Mouse (Mus musculus) MEL (cell line): ENCODE results near the gene Ikzf3. TPM values are rescaled to one million over a fixed set of nuclear protein-coding genes. Genes with fewer than 3 reads are reported as not detected.
A peak's percentile ranks its signal among the peaks of the same experiment; 100 is the strongest.

Experiments
- DNase-seq: peaks from one replicate; pipeline ENCODE4 v3.0.0; 2011; ENCODE audit warnings: low read depth, low spot score
- H3K27ac ChIP-seq: 2 replicates; pipeline ENCODE4 v1.5.1; 2012; ENCODE audit warnings: low read depth, mild to moderate bottlenecking, control low read depth, low read length, moderate library complexity; ENCODE audit not compliant: control insufficient read depth
- H3K27me3 ChIP-seq, 2 experiments: fragments of 150-350 bp in 1 of 2; sonication (generic) in 1 of 2; 2 replicates each; pipeline ENCODE4 v1.6.1; 2012; ENCODE audit warnings: low read length in 2 of 2, mild to moderate bottlenecking in 2 of 2, improper control_type of control experiment in 1 of 2, moderate library complexity in 1 of 2; ENCODE audit not compliant: insufficient read depth in 2 of 2, control insufficient read depth in 1 of 2
- H3K36me3 ChIP-seq, 2 experiments: 2 replicates each; pipeline ENCODE4 v1.6.1; 2012 to 2014; ENCODE audit warnings: low read length in 2 of 2, improper control_type of control experiment in 1 of 2, inconsistent platforms in 1 of 2, mild to moderate bottlenecking in 1 of 2; ENCODE audit not compliant: insufficient read depth in 2 of 2, control insufficient read depth in 1 of 2
- H3K4me1 ChIP-seq, 2 experiments: fragments of 150-350 bp in 1 of 2; sonication (generic) in 1 of 2; 2 replicates each; pipeline ENCODE4 v1.6.1; 2012; ENCODE audit warnings: low read length in 2 of 2, improper control_type of control experiment in 1 of 2, mild to moderate bottlenecking in 1 of 2; ENCODE audit not compliant: insufficient read depth in 2 of 2, control insufficient read depth in 1 of 2
- H3K4me3 ChIP-seq, 2 experiments: fragments of 150-350 bp in 1 of 2; sonication (generic) in 1 of 2; 2 replicates each; pipeline ENCODE4 v1.5.1; 2012; ENCODE audit warnings: low read depth in 2 of 2, low read length in 2 of 2, mild to moderate bottlenecking in 2 of 2, moderate library complexity in 2 of 2, control low read depth in 1 of 2, improper control_type of control experiment in 1 of 2; ENCODE audit not compliant: control insufficient read depth in 1 of 2, insufficient read depth in 1 of 2
- H3K79me2 ChIP-seq: 2 replicates; pipeline ENCODE4 v1.6.1; 2012; ENCODE audit warnings: mild to moderate bottlenecking, low read length, moderate library complexity; ENCODE audit not compliant: control insufficient read depth, poor library complexity, insufficient read depth
- H3K9ac ChIP-seq: 2 replicates; pipeline ENCODE4 v1.6.1; 2012; ENCODE audit warnings: low read depth, mild to moderate bottlenecking, control low read depth, low read length, moderate library complexity; ENCODE audit not compliant: control insufficient read depth, poor library complexity, severe bottlenecking
- H3K9me3 ChIP-seq: fragments of 150-350 bp; sonication (generic); replicated peaks from 2 replicates; pipeline ENCODE4 v1.6.1; 2012; ENCODE audit warnings: mild to moderate bottlenecking, low read length, improper control_type of control experiment, moderate library complexity; ENCODE audit not compliant: insufficient read depth
- BHLHE40 ChIP-seq: IDR thresholded peaks from 2 replicates; pipeline ENCODE4 v1.6.1; 2012; ENCODE audit warnings: low read depth, mild to moderate bottlenecking, inconsistent platforms, low read length, improper control_type of control experiment, borderline replicate concordance
- CHD1 ChIP-seq: IDR thresholded peaks from 2 replicates; pipeline ENCODE4 v1.6.1; 2012; ENCODE audit warnings: low read depth, mild to moderate bottlenecking, inconsistent platforms, low read length, improper control_type of control experiment
- CTCF ChIP-seq, 3 experiments: IDR thresholded peaks in 2 of 3; conservative IDR thresholded peaks in 1 of 3; 2 replicates each; pipeline ENCODE4 v1.5.1; 2011 to 2012; ENCODE audit warnings: low read length in 3 of 3, low read depth in 2 of 3, mild to moderate bottlenecking in 2 of 3, improper control_type of control experiment in 1 of 3, inconsistent platforms in 1 of 3, mixed read lengths in 1 of 3, moderate library complexity in 1 of 3; ENCODE audit not compliant: control insufficient read depth in 1 of 3, insufficient read depth in 1 of 3, poor library complexity in 1 of 3, severe bottlenecking in 1 of 3
- E2F4 ChIP-seq: IDR thresholded peaks from 2 replicates; pipeline ENCODE4 v1.6.1; 2011; ENCODE audit warnings: low read depth, low read length, improper control_type of control experiment, borderline replicate concordance
- ELF1 ChIP-seq: IDR thresholded peaks from 2 replicates; pipeline ENCODE4 v1.6.1; 2014; ENCODE audit warnings: low read depth, mild to moderate bottlenecking, inconsistent platforms, low read length, improper control_type of control experiment, moderate library complexity
- EP300 ChIP-seq, 2 experiments: IDR thresholded peaks; 2 replicates each; pipeline ENCODE4 v1.6.1; 2011; ENCODE audit warnings: improper control_type of control experiment in 2 of 2, low read length in 2 of 2, low read depth in 1 of 2, mild to moderate bottlenecking in 1 of 2
- ETS1 ChIP-seq: IDR thresholded peaks from 2 replicates; pipeline ENCODE4 v1.6.1; 2012; ENCODE audit warnings: low read depth, mild to moderate bottlenecking, inconsistent platforms, low read length, improper control_type of control experiment, moderate library complexity
- GABPA ChIP-seq: IDR thresholded peaks from 2 replicates; pipeline ENCODE4 v1.6.1; 2012; ENCODE audit warnings: low read depth, mild to moderate bottlenecking, inconsistent platforms, low read length, improper control_type of control experiment, moderate library complexity
- GATA1 ChIP-seq: IDR thresholded peaks from 2 replicates; pipeline ENCODE4 v1.6.1; 2011; ENCODE audit warnings: low read depth, low read length, improper control_type of control experiment
- HCFC1 ChIP-seq: IDR thresholded peaks from 2 replicates; pipeline ENCODE4 v1.6.1; 2012; ENCODE audit warnings: low read depth, mild to moderate bottlenecking, inconsistent platforms, low read length, improper control_type of control experiment, moderate library complexity
- JUND ChIP-seq: IDR thresholded peaks from 2 replicates; pipeline ENCODE4 v1.6.1; 2011; ENCODE audit warnings: low read depth, mild to moderate bottlenecking, improper control_type of control experiment, low read length
- KAT2A ChIP-seq: conservative IDR thresholded peaks from 2 replicates; pipeline ENCODE4 v1.6.1; 2012; ENCODE audit warnings: low read depth, low read length, improper control_type of control experiment, inconsistent platforms
- MAFK ChIP-seq: IDR thresholded peaks from 2 replicates; pipeline ENCODE4 v1.6.1; 2011; ENCODE audit warnings: low read depth, mild to moderate bottlenecking, low read length, improper control_type of control experiment, borderline replicate concordance
- MAX ChIP-seq: IDR thresholded peaks from 2 replicates; pipeline ENCODE4 v1.6.1; 2011; ENCODE audit warnings: low read length, improper control_type of control experiment
- MAZ ChIP-seq: IDR thresholded peaks from 2 replicates; pipeline ENCODE4 v1.6.1; 2012; ENCODE audit warnings: low read depth, mild to moderate bottlenecking, inconsistent platforms, low read length, improper control_type of control experiment
- MXI1 ChIP-seq: IDR thresholded peaks from 2 replicates; pipeline ENCODE4 v1.6.1; 2011; ENCODE audit warnings: mild to moderate bottlenecking, low read depth, low read length, improper control_type of control experiment
- MYB ChIP-seq: IDR thresholded peaks from 2 replicates; pipeline ENCODE4 v1.6.1; 2011; ENCODE audit warnings: mild to moderate bottlenecking, low read depth, low read length, improper control_type of control experiment
- MYC ChIP-seq: IDR thresholded peaks from 2 replicates; pipeline ENCODE4 v1.6.1; 2011; ENCODE audit warnings: low read depth, mild to moderate bottlenecking, low read length, improper control_type of control experiment, moderate library complexity
- NELFE ChIP-seq: IDR thresholded peaks from 2 replicates; pipeline ENCODE4 v1.6.1; 2011; ENCODE audit warnings: low read depth, low read length, improper control_type of control experiment
- NRF1 ChIP-seq: IDR thresholded peaks from 2 replicates; pipeline ENCODE4 v1.6.1; 2014; ENCODE audit warnings: low read depth, mild to moderate bottlenecking, inconsistent platforms, low read length, improper control_type of control experiment, moderate library complexity; ENCODE audit not compliant: poor library complexity, insufficient read depth, severe bottlenecking
- POLR2A ChIP-seq, 2 experiments: IDR thresholded peaks; 2 replicates each; pipeline ENCODE4 v1.6.1; 2011 to 2012; ENCODE audit warnings: low read length in 2 of 2, mild to moderate bottlenecking in 2 of 2, control low read depth in 1 of 2, improper control_type of control experiment in 1 of 2, low read depth in 1 of 2, moderate library complexity in 1 of 2; ENCODE audit not compliant: control insufficient read depth in 1 of 2, insufficient read depth in 1 of 2, poor library complexity in 1 of 2
- POLR2AphosphoS2 ChIP-seq: IDR thresholded peaks from 2 replicates; pipeline ENCODE4 v1.6.1; 2011; ENCODE audit warnings: low read length, improper control_type of control experiment
- RAD21 ChIP-seq: IDR thresholded peaks from 2 replicates; pipeline ENCODE4 v1.6.1; 2011; ENCODE audit warnings: mild to moderate bottlenecking, low read depth, low read length, improper control_type of control experiment
- RCOR1 ChIP-seq: IDR thresholded peaks from 2 replicates; pipeline ENCODE4 v1.6.1; 2012; ENCODE audit warnings: low read depth, mild to moderate bottlenecking, inconsistent platforms, low read length, improper control_type of control experiment
- SMC3 ChIP-seq: IDR thresholded peaks from 2 replicates; pipeline ENCODE4 v1.6.1; 2011; ENCODE audit warnings: low read depth, low read length, improper control_type of control experiment
- TAL1 ChIP-seq: IDR thresholded peaks from 2 replicates; pipeline ENCODE4 v1.6.1; 2012; ENCODE audit warnings: mild to moderate bottlenecking, inconsistent platforms, low read length, moderate library complexity, mixed read lengths
- TBP ChIP-seq: IDR thresholded peaks from 2 replicates; pipeline ENCODE4 v1.8.0; 2011; ENCODE audit warnings: low read depth, low read length, improper control_type of control experiment
- TCF12 ChIP-seq: IDR thresholded peaks from 2 replicates; pipeline ENCODE4 v1.6.1; 2014; ENCODE audit warnings: low read depth, mild to moderate bottlenecking, inconsistent platforms, low read length, improper control_type of control experiment, moderate library complexity
- UBTF ChIP-seq: IDR thresholded peaks from 2 replicates; pipeline ENCODE4 v1.6.1; 2012; ENCODE audit warnings: low read depth, mild to moderate bottlenecking, inconsistent platforms, low read length, improper control_type of control experiment, moderate library complexity, borderline replicate concordance; ENCODE audit not compliant: insufficient read depth
- USF1 ChIP-seq: IDR thresholded peaks from 2 replicates; pipeline ENCODE4 v1.6.1; 2014; ENCODE audit warnings: low read depth, mild to moderate bottlenecking, inconsistent platforms, low read length, improper control_type of control experiment, moderate library complexity
- USF2 ChIP-seq, 2 experiments: IDR thresholded peaks; 2 replicates each; pipeline ENCODE4 v1.6.1; 2011 to 2012; ENCODE audit warnings: improper control_type of control experiment in 2 of 2, low read length in 2 of 2, borderline replicate concordance in 1 of 2, inconsistent platforms in 1 of 2, low read depth in 1 of 2, mild to moderate bottlenecking in 1 of 2; ENCODE audit not compliant: insufficient read depth in 1 of 2
- ZC3H11A ChIP-seq: IDR thresholded peaks from 2 replicates; pipeline ENCODE4 v1.6.1; 2012; ENCODE audit warnings: low read depth, mild to moderate bottlenecking, inconsistent platforms, low read length, improper control_type of control experiment
- ZKSCAN1 ChIP-seq: IDR thresholded peaks from 2 replicates; pipeline ENCODE4 v1.6.1; 2012; ENCODE audit warnings: low read depth, mild to moderate bottlenecking, inconsistent platforms, low read length, improper control_type of control experiment, moderate library complexity
- ZMIZ1 ChIP-seq: IDR thresholded peaks from 2 replicates; pipeline ENCODE4 v1.6.1; 2012; ENCODE audit warnings: low read depth, mild to moderate bottlenecking, inconsistent platforms, low read length, improper control_type of control experiment, moderate library complexity
- ZNF384 ChIP-seq: IDR thresholded peaks from 2 replicates; pipeline ENCODE4 v1.6.1; 2012; ENCODE audit warnings: low read depth, mild to moderate bottlenecking, inconsistent platforms, low read length, improper control_type of control experiment
- polyA plus RNA-seq, 2 experiments: library from polyadenylated mRNA; stranded (reverse) in 1 of 2; unstranded in 1 of 2; fragments of >175 nt in 1 of 2; fragments of >200 nt in 1 of 2; gene quantifications; 2 replicates each; pipeline versions ENCODE4 v1.2.1 to v1.2.4; 2012; ENCODE audit warnings: low replicate concordance in 2 of 2, low read depth in 1 of 2; ENCODE audit not compliant: insufficient read length in 2 of 2, insufficient read depth in 1 of 2, missing spikeins in 1 of 2
- total RNA-seq: library from RNA; depleted of rRNA; stranded (reverse); fragments of 300-350 nt; gene quantifications from 2 replicates; pipeline ENCODE4 v1.2.3, GENCODE M21; 2012

The Ikzf3 gene
- total and polyA plus RNA-seq, 3 experiments: 0.12 TPM; not detected in 2

DNA sequence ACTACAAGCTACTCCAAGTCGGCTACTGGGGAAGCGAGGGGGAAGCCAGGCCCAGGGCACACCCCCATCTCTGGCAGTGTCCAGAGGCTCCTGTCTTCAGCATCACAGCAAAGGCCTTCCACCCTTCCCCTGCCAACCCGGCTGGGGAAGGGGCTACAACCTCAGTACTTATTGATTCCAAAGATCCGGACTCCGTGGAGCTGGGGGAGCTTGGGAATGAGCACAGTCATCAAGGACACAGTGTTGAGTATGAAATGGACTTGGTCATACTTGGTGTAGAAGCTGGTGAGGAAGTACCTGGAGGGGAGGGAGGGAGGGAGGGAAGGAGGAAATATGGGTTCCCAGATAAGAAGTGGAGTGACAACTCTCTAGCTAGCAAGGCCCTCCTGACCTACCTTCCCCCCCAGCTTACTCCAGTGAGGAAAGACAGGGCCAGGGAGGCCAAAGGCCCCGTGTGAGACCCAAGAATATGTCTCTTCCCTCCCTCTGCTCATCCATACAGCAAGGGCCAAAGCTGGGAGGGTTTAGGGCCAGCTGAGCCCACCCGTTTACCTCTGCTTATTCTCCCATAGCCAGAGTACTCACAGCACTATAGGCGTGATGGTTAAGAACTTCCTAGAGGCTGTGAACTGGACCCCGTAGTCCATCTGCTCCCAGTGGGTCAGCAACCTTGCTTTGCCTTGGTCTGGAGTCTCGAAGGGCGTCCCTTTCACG, 36.9 kb upstream of the Ikzf3 start:
- Histone ChIP-seq H3K9ac (peak overlapping the region; percentile 75), H3K27ac (peak overlapping the region; percentile 99), H3K36me3 (peaks cover 2 to 59% of the 10 kb centered on the region in 2 experiments; a peak in 3 of 4 replicates), H3K9me3 (no peaks in the 10 kb centered on the region), H3K27me3 (no peaks in the 10 kb centered on the region), H3K4me1 (peaks cover 38 to 65% of the 10 kb centered on the region in 2 experiments), H3K4me3 (peak overlapping the region; percentile 18 to 32), H3K79me2 (peaks cover 30% of the 10 kb centered on the region)
- DNase-seq: peak; percentile 94
- TF ChIP-seq POLR2AphosphoS2: peak; percentile 65; the same call in 1 of the 2 replicates
- peak; percentile 43; the same call in 1 of the 2 replicates for TF ChIP-seq HCFC1
- peak; percentile 19; the same call in 1 of the 2 replicates for TF ChIP-seq BHLHE40
- no peak; the same call in 1 of the 2 replicates for TF ChIP-seq KAT2A
- no peak for TF ChIP-seq SMC3
- no peak; the same call in 1 of the 2 replicates for TF ChIP-seq MAFK
- TF ChIP-seq MXI1: peak; percentile 60
- no peak for TF ChIP-seq ZKSCAN1
- no peak for TF ChIP-seq E2F4
- no peak for TF ChIP-seq RAD21
- TF ChIP-seq ZC3H11A: peak; percentile 3; the same call in 1 of the 2 replicates
- TF ChIP-seq MYC: peak; percentile 68; the same call in 1 of the 2 replicates
- TF ChIP-seq ETS1: peak; percentile 76
- peak; percentile 91; the same call in 1 of the 2 replicates for TF ChIP-seq MAZ
- TF ChIP-seq GABPA: no peak
- peak; percentile 57 for TF ChIP-seq NELFE
- TF ChIP-seq TCF12: peak; percentile 92
- 0 out of 2 replicates have a peak, but pooled peaks have one; percentile 19 for TF ChIP-seq USF1
- no peak for TF ChIP-seq CTCF (IDR thresholded peaks at IDR 0.05 in 2 of 3, conservative IDR thresholded peaks at IDR 0.05 in 1 of 3; ENCODE audit: control insufficient read depth in 1 of 3, insufficient read depth in 1 of 3, low read depth in 2 of 3, low read length in 3 of 3, poor library complexity in 1 of 3, severe bottlenecking in 1 of 3)
- TF ChIP-seq MAX: 0 out of 2 replicates have a peak, but pooled peaks have one; percentile 38
- TF ChIP-seq UBTF: 0 out of 2 replicates have a peak, but pooled peaks have one; percentile 37
- peak; percentile 80 for TF ChIP-seq TAL1
- peak; percentile 41; the same call in 1 of the 2 replicates for TF ChIP-seq RCOR1
- TF ChIP-seq POLR2A (IDR thresholded peaks at IDR 0.05; ENCODE audit: control insufficient read depth in 1 of 2, insufficient read depth in 1 of 2, low read depth in 1 of 2, low read length in 2 of 2, poor library complexity in 1 of 2): no peak; a peak in 1 of 4 replicates
- TF ChIP-seq ZMIZ1: peak; percentile 79; the same call in 1 of the 2 replicates
- TF ChIP-seq USF2 (IDR thresholded peaks at IDR 0.05; ENCODE audit: borderline replicate concordance in 1 of 2, insufficient read depth in 1 of 2, low read depth in 1 of 2, low read length in 2 of 2): no peak
- 0 out of 2 replicates have a peak, but pooled peaks have one; percentile 55 for TF ChIP-seq ZNF384
- TF ChIP-seq TBP: peak; percentile 57; the same call in 1 of the 2 replicates
- peak; percentile 63; the same call in 1 of the 2 replicates for TF ChIP-seq CHD1
- TF ChIP-seq MYB: no peak
- TF ChIP-seq ELF1: peak; percentile 49
- no peak for TF ChIP-seq NRF1
- peak; percentile 88 for TF ChIP-seq GATA1
- peak; percentile 89 for TF ChIP-seq EP300 (IDR thresholded peaks at IDR 0.05; ENCODE audit: low read depth in 1 of 2, low read length in 2 of 2)
- TF ChIP-seq JUND: no peak
